ENCODE assay signal across 21 mouse cellular contexts in genomic region chr11:16670282-16670681, GRCm38 (mm10).
DNase-seq lines count a peak whose midpoint lies in the region; ATAC-seq and TF ChIP-seq lines count a peak whose summit lies in the region.
"Had no signal": no experiment of that assay in that cellular context is flagged by ENCODE, and none has a peak within 500 bp of the region (broad histone marks: within the 10 kb centered on the region; RNA-seq: fewer than 3 reads in every experiment).

No protein-coding gene starts in this region.

- TF ChIP-seq POLR2A in bone marrow macrophage, adult 2 months (IDR thresholded peaks at IDR 0.05; ENCODE audit: borderline replicate concordance, low read depth, low read length): no peak

- H3K4me3 ChIP-seq in bone marrow macrophage, adult 2 months (ENCODE audit: insufficient read depth, low read length): no peak overlapping the region
- H3K4me3 ChIP-seq: forebrain, embryonic 10.5 days; gastrocnemius, adult 2 months; heart, embryonic 12.5 days; heart, embryonic 15.5 days; hindbrain, embryonic 12.5 days; hindbrain, embryonic 15.5 days had no signal

- no peak for TF ChIP-seq CTCF in bone marrow macrophage, adult 2 months (IDR thresholded peaks at IDR 0.05; ENCODE audit: low read depth, low read length)

- H3K27ac ChIP-seq in bone marrow macrophage, adult 2 months (ENCODE audit: insufficient read depth, low read depth, low read length): peak overlapping the region; percentile 82
- H3K27ac ChIP-seq: forebrain, embryonic 10.5 days; gastrocnemius, adult 2 months; heart, embryonic 15.5 days; hindbrain, embryonic 12.5 days; hindbrain, embryonic 15.5 days had no signal

- DNase-seq in heart, postnatal 36 days: no peak
- DNase-seq in adrenal gland, postnatal 4 days (ENCODE audit: low spot score in 2 of 2): no peak
- no peak for DNase-seq in heart, postnatal 14 days
- DNase-seq: adrenal gland, adult 8-10 months; adrenal gland, postnatal 25 days; cerebellum, adult 11-12 months; cerebellum, adult 8-10 months; cerebellum, postnatal 36 days; gastrocnemius, adult 2 months; gastrocnemius, postnatal 14 days had no signal

- intact Hi-C loops in heart, postnatal 36 days (cut with DNase I): no loop called here
- intact Hi-C loops in heart, postnatal 14 days (cut with DNase I): no loop called here

- H3K4me1 ChIP-seq in bone marrow macrophage, adult 2 months (ENCODE audit: control insufficient read depth, insufficient read depth, low read length): peaks cover 12% of the 10 kb centered on the region
- H3K4me1 ChIP-seq: forebrain, embryonic 10.5 days; heart, embryonic 12.5 days; heart, embryonic 15.5 days; hindbrain, embryonic 12.5 days; hindbrain, embryonic 15.5 days had no signal

- ATAC-seq in common myeloid progenitor, adult 5-6 weeks (replicated peaks; ENCODE audit: low read depth, poor library complexity, severe bottlenecking): peak; percentile 48
- peak; percentile 87 for ATAC-seq in megakaryocyte, adult 5-6 weeks (ENCODE audit: poor library complexity, severe bottlenecking)
- ATAC-seq: activated CD4-positive, CD25-positive, alpha-beta regulatory T cell, adult 4 months; CD4-positive, CD25-positive, alpha-beta regulatory T cell, adult 4 months; forebrain, embryonic 14.5 days had no signal
